Mouse (Mus musculus) liver, postnatal 0 days (tissue): ENCODE results near the gene Ccdc88c. TPM values are rescaled to one million over a fixed set of nuclear protein-coding genes. Genes with fewer than 3 reads are reported as not detected.
"Not testable (repeated sequence)": the region's sequence is repeated elsewhere in the genome, so short reads cannot be mapped to it uniquely, and the experiment has no call there.

Source experiments
- ATAC-seq: fragments of 200-750 bp; cut with Nextera tagmentation; 2 replicates; pipeline ENCODE4 v1.8.0; 2017; ENCODE audit warnings: mild to moderate bottlenecking, moderate library complexity
- DNase-seq: peaks from one replicate; pipeline ENCODE4 v3.0.0-alpha.2; 2016
- H3K27ac ChIP-seq: fragments of 300-500 bp; sonication (generic); 2 replicates; pipeline ENCODE4 v1.5.1; 2014; ENCODE audit warnings: antibody characterized with exemption, moderate library complexity, mild to moderate bottlenecking, low read depth
- H3K27me3 ChIP-seq: fragments of 300-500 bp; sonication (generic); 2 replicates; pipeline ENCODE4 v1.6.1; 2014; ENCODE audit warnings: low read length, control low read depth, mixed read lengths; ENCODE audit not compliant: insufficient read depth
- H3K36me3 ChIP-seq: fragments of 300-500 bp; sonication (generic); replicated peaks from 2 replicates; pipeline ENCODE4 v1.6.1; 2014; ENCODE audit warnings: mild to moderate bottlenecking, control low read depth, low read length, moderate library complexity, mixed read lengths; ENCODE audit not compliant: insufficient read depth
- H3K4me1 ChIP-seq: fragments of 300-500 bp; sonication (generic); 2 replicates; pipeline ENCODE4 v1.6.1; 2014; ENCODE audit warnings: antibody characterized with exemption, mild to moderate bottlenecking, control low read depth; ENCODE audit not compliant: insufficient read depth
- H3K4me2 ChIP-seq: fragments of 300-500 bp; sonication (generic); 2 replicates; pipeline ENCODE4 v1.6.1; 2014; ENCODE audit warnings: low read depth, mild to moderate bottlenecking, low read length, moderate library complexity, mixed read lengths
- H3K4me3 ChIP-seq: fragments of 300-500 bp; sonication (generic); 2 replicates; pipeline ENCODE4 v1.5.1; 2014; ENCODE audit warnings: low read depth, low read length
- H3K9ac ChIP-seq: fragments of 300-500 bp; sonication (generic); replicated peaks from 2 replicates; pipeline ENCODE4 v1.6.1; 2014; ENCODE audit warnings: mild to moderate bottlenecking, moderate library complexity
- H3K9me3 ChIP-seq: fragments of 300-500 bp; sonication (generic); 2 replicates; pipeline ENCODE4 v1.6.1; 2016; ENCODE audit warnings: mild to moderate bottlenecking, control low read depth, low read length, mixed read lengths
- CTCF ChIP-seq: sonication (generic); IDR thresholded peaks from 2 replicates; pipeline ENCODE4 v1.5.1; 2016; ENCODE audit warnings: antibody characterized with exemption, low read depth
- EP300 ChIP-seq: IDR thresholded peaks from 2 replicates; pipeline ENCODE4 v1.6.1; 2016; ENCODE audit warnings: antibody characterized with exemption, low read depth, mild to moderate bottlenecking
- WGBS: fragments of 180-500 bp; shearing (Covaris S2); extraction: QIAGEN DNeasy Blood & Tissue Kit; methylation state at CpG from one replicate; pipeline ENCODE4 v1.1.7; 2014; ENCODE audit not compliant: insufficient replicate concordance; 5-methylcytosine and 5-hydroxymethylcytosine counted together
- polyA plus RNA-seq: library from polyadenylated mRNA; unstranded; fragments of >200 nt; fragmentation: Nextera tagmentation; extraction: Ambion mirVana; gene quantifications from 2 replicates; pipeline ENCODE4 v1.2.1, GENCODE M21; 2015

The Ccdc88c gene
- polyA plus RNA-seq, 1 experiment from 2014 or later: 4.2 TPM

GRCm38 (mm10) chr12:101014549-101015164 lies 14.2 kb downstream of the Ccdc88c start:
- H3K36me3 ChIP-seq: no peaks in the 10 kb centered on the region
- H3K4me1 ChIP-seq: peaks cover 75% of the 10 kb centered on the region
- 0 out of 2 replicates have a peak overlapping the region, but pooled peaks have one; percentile 16 for H3K27ac ChIP-seq
- H3K4me2 ChIP-seq: peak overlapping the region; percentile 45
- no peaks in the 10 kb centered on the region for H3K9me3 ChIP-seq
- no peak overlapping the region for H3K4me3 ChIP-seq
- DNase-seq (no peak), ATAC-seq (no peak)
- WGBS: 50% methylated on average over 10 of the region's 10 CpGs
- TF ChIP-seq CTCF: no peak
- TF ChIP-seq EP300: no peak
- no peaks in the 10 kb centered on the region for H3K27me3 ChIP-seq
- no peak overlapping the region for H3K9ac ChIP-seq

GRCm38 (mm10) chr12:101013668-101014067 lies 15.2 kb downstream of the Ccdc88c start:
- H3K27me3 ChIP-seq, H3K4me2 ChIP-seq, H3K9ac ChIP-seq, DNase-seq, ATAC-seq, H3K27ac ChIP-seq, H3K9me3 ChIP-seq, H3K4me3 ChIP-seq, H3K36me3 ChIP-seq: not testable (repeated sequence)
- WGBS: 86% methylated on average over 9 of the region's 9 CpGs
- peaks cover 76% of the 10 kb centered on the region for H3K4me1 ChIP-seq

- H3K27me3 ChIP-seq: no peaks in the 10 kb centered on the region
- H3K9me3 ChIP-seq: no peaks in the 10 kb centered on the region
- DNase-seq (no peak), ATAC-seq (no peak)
- H3K4me2 ChIP-seq: no peak overlapping the region
- TF ChIP-seq CTCF (no peak), EP300 (no peak)
- no peaks in the 10 kb centered on the region for H3K36me3 ChIP-seq
- WGBS: 68% methylated on average over 8 of the region's 8 CpGs
- H3K27ac ChIP-seq: no peak overlapping the region
- no peak overlapping the region for H3K9ac ChIP-seq
- H3K4me1 ChIP-seq: peaks cover 76% of the 10 kb centered on the region
- H3K4me3 ChIP-seq: no peak overlapping the region
Measured at GRCm38 (mm10) chr12:101013078-101013665, 15.7 kb downstream of the Ccdc88c start.

- DNase-seq: no peak
Measured at GRCm38 (mm10) chr12:101012197-101013077, 16.4 kb downstream of the Ccdc88c start.

GRCm38 (mm10) chr12:101011017-101011416 lies 17.8 kb downstream of the Ccdc88c start:
- Histone ChIP-seq H3K4me2 (no peak overlapping the region), H3K27me3 (no peaks in the 10 kb centered on the region), H3K9ac (no peak overlapping the region), H3K27ac (no peak overlapping the region), H3K36me3 (no peaks in the 10 kb centered on the region), H3K4me1 (peaks cover 65% of the 10 kb centered on the region), H3K4me3 (no peak overlapping the region), H3K9me3 (no peaks in the 10 kb centered on the region)
- TF ChIP-seq CTCF (no peak), EP300 (no peak)
- DNase-seq (no peak), ATAC-seq (no peak)
- WGBS: 85% methylated on average over 7 of the region's 7 CpGs

More at GRCm38 (mm10) chr12:101012197-101013077, 16.4 kb downstream of the Ccdc88c start:
- 0 out of 2 replicates have a peak overlapping the region, but pooled peaks have one; percentile 18 for H3K4me2 ChIP-seq
- ATAC-seq: no peak
- H3K27me3 ChIP-seq: no peaks in the 10 kb centered on the region
- H3K9ac ChIP-seq: no peak overlapping the region
- H3K4me1 ChIP-seq: peaks cover 76% of the 10 kb centered on the region
- no peak overlapping the region for H3K27ac ChIP-seq
- H3K9me3 ChIP-seq: no peaks in the 10 kb centered on the region
- 60% methylated on average over 17 of the region's 17 CpGs for WGBS
- H3K36me3 ChIP-seq: no peaks in the 10 kb centered on the region
- no peak for TF ChIP-seq EP300
- TF ChIP-seq CTCF: no peak
- no peak overlapping the region for H3K4me3 ChIP-seq
